Mouse (Mus musculus): ENCODE measurements around the gene Gm10721. TPM values are rescaled to one million over a fixed set of nuclear protein-coding genes. Genes with fewer than 3 reads are reported as not detected.

Gm10721 gene
- polyA plus RNA-seq (2012; rRNA removed; ENCODE audit: low replicate concordance), result not detected in 2 replicates

DNA sequence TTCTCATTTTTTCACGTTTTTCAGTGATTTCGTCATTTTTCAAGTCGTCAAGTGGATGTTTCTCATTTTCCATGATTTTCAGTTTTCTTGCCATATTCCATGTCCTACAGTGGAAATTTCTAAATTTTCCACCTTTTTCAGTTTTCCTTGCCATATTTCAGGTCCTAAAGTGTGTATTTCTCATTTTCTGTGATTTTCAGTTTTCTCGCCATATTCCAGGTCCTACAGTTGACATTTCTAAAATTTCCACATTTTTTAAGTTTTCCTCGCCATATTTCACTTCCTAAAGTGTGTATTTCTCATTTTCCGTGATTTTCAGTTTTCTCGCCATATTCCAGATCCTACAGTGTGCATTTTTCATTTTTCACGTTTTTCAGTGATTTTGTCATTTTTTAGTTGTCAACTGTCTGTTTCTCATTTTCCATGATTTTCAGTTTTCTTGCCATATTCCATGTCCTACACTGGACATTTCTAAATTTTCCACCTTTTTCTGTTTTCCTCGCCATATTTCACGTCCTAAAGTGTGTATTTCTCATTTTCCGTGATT lies at the start of gene Gm10721:
TSS of gene Gm10721 (plus strand) at position 408 of the 547 bp plus-strand sequence.

GRCm38 (mm10) chr9:3000445-3000972 lies 12.4 kb upstream of the Gm10721 start, which contains the start of gene Gm10722:
Gm10722 (plus strand) TSS chr9:3000922.

GRCm38 (mm10) chr9:3002794-3003396 lies 10.0 kb upstream of the Gm10721 start, which contains the start of gene Gm11168:
Gm11168 (plus strand) TSS chr9:3003346.

DNA sequence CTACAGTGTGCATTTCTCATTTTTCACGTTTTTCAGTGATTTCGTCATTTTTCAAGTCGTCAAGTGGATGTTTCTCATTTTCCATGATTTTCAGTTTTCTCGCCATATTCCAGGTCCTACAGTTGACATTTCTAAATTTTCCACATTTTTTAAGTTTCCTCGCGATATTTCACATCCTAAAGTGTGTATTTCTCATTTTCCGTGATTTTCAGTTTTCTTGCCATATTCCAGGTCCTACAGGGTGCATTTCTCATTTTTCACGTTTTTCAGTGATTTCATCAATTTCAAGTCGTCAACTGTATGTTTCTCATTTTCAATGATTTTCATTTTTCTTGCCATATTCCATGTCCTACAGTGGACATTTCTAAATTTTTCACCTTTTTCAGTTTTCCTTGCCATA lies 2.4 kb downstream of the Gm10721 start, which contains the start of gene Gm10720:
TSS of gene Gm10720 (plus strand) at position 301 of the 400 bp plus-strand sequence.

DNA sequence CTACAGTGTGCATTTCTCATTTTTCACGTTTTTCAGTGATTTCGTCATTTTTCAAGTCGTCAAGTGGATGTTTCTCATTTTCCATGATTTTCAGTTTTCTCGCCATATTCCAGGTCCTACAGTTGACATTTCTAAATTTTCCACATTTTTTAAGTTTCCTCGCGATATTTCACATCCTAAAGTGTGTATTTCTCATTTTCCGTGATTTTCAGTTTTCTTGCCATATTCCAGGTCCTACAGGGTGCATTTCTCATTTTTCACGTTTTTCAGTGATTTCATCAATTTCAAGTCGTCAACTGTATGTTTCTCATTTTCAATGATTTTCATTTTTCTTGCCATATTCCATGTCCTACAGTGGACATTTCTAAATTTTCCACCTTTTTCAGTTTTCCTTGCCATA lies 4.2 kb downstream of the Gm10721 start, which contains the start of gene Gm10719:
TSS of gene Gm10719 (plus strand) at position 301 of the 400 bp plus-strand sequence.

DNA sequence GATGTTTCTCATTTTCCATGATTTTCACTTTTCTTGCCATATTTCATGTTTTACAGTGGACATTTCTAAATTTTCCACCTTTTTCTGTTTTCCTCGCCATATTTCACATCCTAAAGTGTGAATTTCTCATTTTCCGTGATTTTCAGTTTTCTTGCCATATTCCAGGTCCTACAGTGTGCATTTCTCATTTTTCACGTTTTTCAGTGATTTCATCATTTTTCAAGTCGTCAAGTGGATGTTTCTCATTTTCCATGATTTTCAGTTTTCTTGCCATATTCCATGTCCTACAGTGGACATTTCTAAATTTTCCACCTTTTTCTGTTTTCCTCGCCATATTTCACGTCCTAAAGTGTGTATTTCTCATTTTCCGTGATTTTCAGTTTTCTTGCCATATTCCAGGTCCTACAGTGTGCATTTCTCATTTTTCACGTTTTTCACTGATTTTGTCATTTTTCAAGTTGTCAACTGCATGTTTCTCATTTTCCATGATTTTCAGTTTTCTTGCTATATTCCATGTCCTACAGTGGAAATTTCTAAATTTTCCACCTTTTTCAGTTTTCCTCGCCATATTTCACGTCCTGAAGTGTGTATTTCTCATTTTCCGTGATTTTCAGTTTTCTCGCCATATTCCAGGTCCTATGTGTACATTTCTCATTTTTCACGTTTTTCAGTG lies 10.5 kb downstream of the Gm10721 start, which contains the start of gene Gm10718:
TSS of gene Gm10718 (plus strand) at position 236 of the 673 bp plus-strand sequence.

GRCm38 (mm10) chr9:3024912-3025467 lies 12.1 kb downstream of the Gm10721 start, which contains the start of gene Gm10717:
Gm10717 (plus strand) TSS chr9:3025417.

DNA sequence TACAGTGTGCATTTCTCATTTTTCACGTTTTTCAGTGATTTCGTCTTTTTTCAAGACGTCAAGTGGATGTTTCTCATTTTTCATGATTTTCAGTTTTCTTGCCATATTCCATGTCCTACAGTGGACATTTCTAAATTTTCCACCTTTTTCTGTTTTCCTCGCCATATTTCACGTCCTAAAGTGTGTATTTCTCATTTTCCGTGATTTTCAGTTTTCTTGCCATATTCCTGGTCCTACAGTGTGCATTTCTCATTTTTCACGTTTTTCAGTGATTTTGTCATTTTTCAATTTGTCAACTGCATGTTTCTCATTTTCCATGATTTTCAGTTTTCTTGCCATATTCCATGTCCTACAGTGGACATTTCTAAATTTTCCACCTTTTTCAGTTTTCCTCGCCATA lies 21.4 kb downstream of the Gm10721 start, which contains the start of gene Gm17535:
TSS of gene Gm17535 (plus strand) at position 301 of the 400 bp plus-strand sequence.

DNA sequence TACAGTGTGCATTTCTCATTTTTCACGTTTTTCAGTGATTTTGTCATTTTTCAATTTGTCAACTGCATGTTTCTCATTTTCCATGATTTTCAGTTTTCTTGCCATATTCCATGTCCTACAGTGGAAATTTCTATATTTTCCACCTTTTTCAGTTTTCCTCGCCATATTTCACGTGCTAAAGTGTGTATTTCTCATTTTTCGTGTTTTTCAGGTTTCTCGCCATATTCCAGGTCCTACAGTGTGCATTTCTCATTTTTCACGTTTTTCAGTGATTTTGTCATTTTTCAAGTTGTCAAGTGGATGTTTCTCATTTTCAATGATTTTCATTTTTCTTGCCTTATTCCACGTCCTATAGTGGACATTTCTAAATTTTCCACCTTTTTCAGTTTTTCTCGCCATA lies 23.6 kb downstream of the Gm10721 start, which contains the start of gene Gm10715:
TSS of gene Gm10715 (plus strand) at position 301 of the 400 bp plus-strand sequence.

Other genes with a start within 250 kb of the Gm10721 start
- gene Gm10722, start 12.2 kb upstream of the Gm10721 start, polyA plus RNA-seq (2012; rRNA removed; ENCODE audit: low replicate concordance), result not detected in 2 replicates
- not detected in 2 replicates for gene Gm11168, start 9.8 kb upstream of the Gm10721 start, polyA plus RNA-seq (2012; rRNA removed; ENCODE audit: low replicate concordance)
- not detected in 2 replicates for gene Gm10720, start 2.5 kb downstream of the Gm10721 start, polyA plus RNA-seq (2012; rRNA removed; ENCODE audit: low replicate concordance)
- not detected in 2 replicates for gene Gm10719, start 4.3 kb downstream of the Gm10721 start, polyA plus RNA-seq (2012; rRNA removed; ENCODE audit: low replicate concordance)
- gene Gm10718, start 10.4 kb downstream of the Gm10721 start, polyA plus RNA-seq (2012; rRNA removed; ENCODE audit: low replicate concordance), result not detected in 2 replicates
- gene Gm10717, start 12.3 kb downstream of the Gm10721 start, polyA plus RNA-seq (2012; rRNA removed; ENCODE audit: low replicate concordance), result not detected in 2 replicates
- not detected in 2 replicates for gene Gm17535, start 21.5 kb downstream of the Gm10721 start, polyA plus RNA-seq (2012; rRNA removed; ENCODE audit: low replicate concordance)
- gene Gm10715, start 23.7 kb downstream of the Gm10721 start, polyA plus RNA-seq (2012; rRNA removed; ENCODE audit: low replicate concordance), result not detected in 2 replicates